Mouse (Mus musculus) fibroblast of lung, adult 2 months (primary cell): ENCODE results near the gene Atoh8.

ENCODE experiments used
- DNase-seq: peaks from one replicate; pipeline ENCODE4 v3.0.0-alpha.2; 2011; ENCODE audit warnings: low read depth

The Atoh8 gene

GRCm38 (mm10) chr6:72254588-72255075, 19.3 kb upstream of the Atoh8 start:
- DNase-seq: no peak

- DNase-seq: no peak
These were observed 18.7 kb upstream of the Atoh8 start for GRCm38 (mm10) chr6:72253911-72254587.

- no peak for DNase-seq
These were observed 17.8 kb upstream of the Atoh8 start for GRCm38 (mm10) chr6:72253168-72253567.

- DNase-seq: no peak
These were observed 17.1 kb upstream of the Atoh8 start for GRCm38 (mm10) chr6:72252433-72252832.

GRCm38 (mm10) chr6:72249981-72250380, 14.6 kb upstream of the Atoh8 start:
- DNase-seq: no peak

- no peak for DNase-seq
These were observed 13.0 kb upstream of the Atoh8 start for GRCm38 (mm10) chr6:72248150-72248914.

- DNase-seq: no peak
These were observed 10.9 kb upstream of the Atoh8 start for GRCm38 (mm10) chr6:72246303-72246702.

- peak; percentile 81 for DNase-seq
These were observed 9.3 kb upstream of the Atoh8 start for GRCm38 (mm10) chr6:72244569-72245285.

GRCm38 (mm10) chr6:72244144-72244549, 8.8 kb upstream of the Atoh8 start:
- peak; percentile 96 for DNase-seq

- DNase-seq: peak; percentile 63
These were observed 7.3 kb upstream of the Atoh8 start for GRCm38 (mm10) chr6:72242532-72243320.

GRCm38 (mm10) chr6:72241843-72242154, 6.4 kb upstream of the Atoh8 start:
- no peak for DNase-seq

- no peak for DNase-seq
These were observed 5.9 kb upstream of the Atoh8 start for GRCm38 (mm10) chr6:72241133-72241842.

- DNase-seq: no peak
These were observed 4.7 kb upstream of the Atoh8 start for GRCm38 (mm10) chr6:72240042-72240441.

- DNase-seq: peak; percentile 80
These were observed 1.7 kb upstream of the Atoh8 start for GRCm38 (mm10) chr6:72237035-72237434.

GRCm38 (mm10) chr6:72235807-72236407, 530 bp upstream of the Atoh8 start:
- DNase-seq: no peak

- DNase-seq: no peak
These were observed 842 bp downstream of the Atoh8 start for GRCm38 (mm10) chr6:72234372-72235097.

- DNase-seq: no peak
These were observed 1.4 kb downstream of the Atoh8 start for GRCm38 (mm10) chr6:72233950-72234349.

GRCm38 (mm10) chr6:72232870-72233269, 2.5 kb downstream of the Atoh8 start:
- no peak for DNase-seq

GRCm38 (mm10) chr6:72232411-72232810, 3.0 kb downstream of the Atoh8 start:
- no peak for DNase-seq

GRCm38 (mm10) chr6:72230875-72231274, 4.5 kb downstream of the Atoh8 start:
- no peak for DNase-seq
